Mouse (Mus musculus) thymus, adult 2 months (tissue): ENCODE data around the gene Erbb2. TPM values are rescaled to one million over a fixed set of nuclear protein-coding genes. Genes with fewer than 3 reads are reported as not detected.
"Not testable (repeated sequence)": the region's sequence is repeated elsewhere in the genome, so short reads cannot be mapped to it uniquely, and the experiment has no call there.

Experiments
- DNase-seq: peaks from one replicate; pipeline ENCODE4 v3.0.0; 2021
- H3K27ac ChIP-seq: fragments of 200-500 bp; 2 replicates; pipeline ENCODE4 v1.5.1; 2012; ENCODE audit warnings: low read length, control low read depth; ENCODE audit not compliant: control insufficient read depth, insufficient read depth
- H3K27me3 ChIP-seq: fragments of 200-500 bp; 2 replicates; pipeline ENCODE4 v1.6.1; 2012; ENCODE audit warnings: mild to moderate bottlenecking, low read length, moderate library complexity, mixed read lengths; ENCODE audit not compliant: control insufficient read depth, insufficient read depth
- H3K36me3 ChIP-seq: fragments of 200-500 bp; 2 replicates; pipeline ENCODE4 v1.6.1; 2012; ENCODE audit warnings: mild to moderate bottlenecking, low read length, moderate library complexity; ENCODE audit not compliant: control insufficient read depth, insufficient read depth
- H3K4me1 ChIP-seq: fragments of 200-500 bp; replicated peaks from 2 replicates; pipeline ENCODE4 v1.6.1; 2012; ENCODE audit warnings: low read length; ENCODE audit not compliant: control insufficient read depth, insufficient read depth
- H3K4me3 ChIP-seq: fragments of 200-500 bp; 2 replicates; pipeline ENCODE4 v1.5.1; 2012; ENCODE audit warnings: mild to moderate bottlenecking, low read length, control low read depth, moderate library complexity; ENCODE audit not compliant: control insufficient read depth, insufficient read depth
- CTCF ChIP-seq: fragments of 200-500 bp; IDR thresholded peaks from 2 replicates; pipeline ENCODE4 v1.5.1; 2012; ENCODE audit warnings: mild to moderate bottlenecking, control low read depth, low read length, moderate library complexity, borderline replicate concordance; ENCODE audit not compliant: control insufficient read depth, poor library complexity, insufficient read depth; ENCODE audit errors: extremely low read depth
- POLR2A ChIP-seq: fragments of 200-500 bp; IDR thresholded peaks from 2 replicates; pipeline ENCODE4 v1.6.1; 2012; ENCODE audit warnings: mild to moderate bottlenecking, low read length, control low read depth, moderate library complexity; ENCODE audit not compliant: control insufficient read depth, poor library complexity, insufficient read depth; ENCODE audit errors: extremely low read depth
- WGBS: fragments of 180-500 bp; shearing (Covaris S2); methylation state at CpG from one replicate; pipeline ENCODE4 v1.1.7; 2018; 5-methylcytosine and 5-hydroxymethylcytosine counted together
- polyA plus RNA-seq: library from polyadenylated mRNA; depleted of rRNA; stranded (reverse); fragments of >200 nt; gene quantifications from 2 replicates; pipeline ENCODE4 v1.2.3, GENCODE M21; 2012

Erbb2 gene
- polyA plus RNA-seq, 1 experiment, result 6.6 TPM

GRCm38 (mm10) chr11:98377787-98378186 lies 34.5 kb upstream of the Erbb2 start:
- Histone ChIP-seq H3K27ac (no peak overlapping the region), H3K4me3 (no peak overlapping the region), H3K36me3 (peaks cover 66% of the 10 kb centered on the region), H3K27me3 (no peaks in the 10 kb centered on the region), H3K4me1 (no peaks in the 10 kb centered on the region)
- 96% methylated on average over 11 of the region's 11 CpGs for WGBS
- DNase-seq, result no peak
- TF ChIP-seq CTCF, result no peak
- no peak for TF ChIP-seq POLR2A

DNA sequence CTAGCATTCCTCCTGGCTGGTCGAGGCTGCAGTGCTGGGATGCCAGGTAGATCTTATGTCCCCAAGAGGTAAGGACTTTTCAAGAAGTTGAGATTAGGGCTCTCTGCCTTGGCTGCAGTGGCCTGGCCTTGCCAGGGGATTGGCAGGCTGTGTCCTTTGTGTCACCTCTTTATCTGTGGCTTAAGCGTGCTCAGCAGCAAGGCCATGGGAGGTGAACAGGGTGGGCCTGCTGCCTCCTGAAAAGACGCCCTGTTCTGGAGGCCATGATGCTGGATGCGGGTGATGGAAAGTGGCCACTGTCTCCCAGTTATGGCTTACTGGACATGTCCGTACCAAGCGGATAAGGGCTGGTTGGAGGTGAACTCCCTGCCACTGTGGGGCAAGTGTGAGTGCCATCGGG lies 32.9 kb upstream of the Erbb2 start:
- DNase-seq, result no peak
- WGBS, result 93% methylated on average over 7 of the region's 7 CpGs
- no peaks in the 10 kb centered on the region for H3K4me1 ChIP-seq
- no peaks in the 10 kb centered on the region for H3K27me3 ChIP-seq
- no peak for TF ChIP-seq CTCF
- TF ChIP-seq POLR2A, result no peak
- peaks cover 61% of the 10 kb centered on the region for H3K36me3 ChIP-seq
- no peak overlapping the region for H3K27ac ChIP-seq
- no peak overlapping the region for H3K4me3 ChIP-seq

DNA sequence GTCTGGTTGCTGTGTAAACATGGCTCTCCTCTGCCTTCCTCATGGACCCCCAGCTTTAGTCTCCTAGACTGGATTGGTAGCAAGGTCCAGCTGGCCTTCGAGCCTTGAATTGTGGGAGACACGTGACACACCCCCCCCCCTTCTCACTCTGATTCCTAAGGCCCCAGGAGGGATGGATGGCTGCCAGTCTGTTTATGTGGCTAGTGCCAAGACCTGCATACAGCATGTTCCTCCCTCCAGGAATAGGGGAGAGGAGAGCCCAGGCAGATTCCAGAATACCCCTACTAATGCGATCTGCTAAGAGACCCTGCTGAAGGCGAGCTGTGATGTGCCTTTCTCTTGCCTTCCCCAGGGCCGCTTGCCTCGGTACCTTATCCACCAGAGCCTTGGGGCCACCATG lies 32.2 kb upstream of the Erbb2 start:
- Histone ChIP-seq H3K4me3 (no peak overlapping the region), H3K36me3 (peaks cover 53% of the 10 kb centered on the region), H3K27me3 (no peaks in the 10 kb centered on the region), H3K27ac (no peak overlapping the region), H3K4me1 (no peaks in the 10 kb centered on the region)
- TF ChIP-seq POLR2A, result no peak
- no peak for TF ChIP-seq CTCF
- DNase-seq, result no peak
- WGBS, result 97% methylated on average over 6 of the region's 6 CpGs

GRCm38 (mm10) chr11:98381651-98382050 lies 30.6 kb upstream of the Erbb2 start:
- DNase-seq, result no peak
- peaks cover 3% of the 10 kb centered on the region; the same call in 1 of the 2 replicates for H3K4me1 ChIP-seq
- H3K36me3 ChIP-seq, result peaks cover 38% of the 10 kb centered on the region
- no peak overlapping the region for H3K27ac ChIP-seq
- H3K27me3 ChIP-seq, result no peaks in the 10 kb centered on the region
- H3K4me3 ChIP-seq, result no peak overlapping the region
- WGBS, result 94% methylated on average over 2 of the region's 2 CpGs
- TF ChIP-seq CTCF (no peak), POLR2A (no peak)

- H3K27ac ChIP-seq, H3K4me1 ChIP-seq: not testable (repeated sequence)
- 85% methylated on average over 2 of the region's 2 CpGs for WGBS
Measured at GRCm38 (mm10) chr11:98382405-98382804, 29.9 kb upstream of the Erbb2 start.

DNA sequence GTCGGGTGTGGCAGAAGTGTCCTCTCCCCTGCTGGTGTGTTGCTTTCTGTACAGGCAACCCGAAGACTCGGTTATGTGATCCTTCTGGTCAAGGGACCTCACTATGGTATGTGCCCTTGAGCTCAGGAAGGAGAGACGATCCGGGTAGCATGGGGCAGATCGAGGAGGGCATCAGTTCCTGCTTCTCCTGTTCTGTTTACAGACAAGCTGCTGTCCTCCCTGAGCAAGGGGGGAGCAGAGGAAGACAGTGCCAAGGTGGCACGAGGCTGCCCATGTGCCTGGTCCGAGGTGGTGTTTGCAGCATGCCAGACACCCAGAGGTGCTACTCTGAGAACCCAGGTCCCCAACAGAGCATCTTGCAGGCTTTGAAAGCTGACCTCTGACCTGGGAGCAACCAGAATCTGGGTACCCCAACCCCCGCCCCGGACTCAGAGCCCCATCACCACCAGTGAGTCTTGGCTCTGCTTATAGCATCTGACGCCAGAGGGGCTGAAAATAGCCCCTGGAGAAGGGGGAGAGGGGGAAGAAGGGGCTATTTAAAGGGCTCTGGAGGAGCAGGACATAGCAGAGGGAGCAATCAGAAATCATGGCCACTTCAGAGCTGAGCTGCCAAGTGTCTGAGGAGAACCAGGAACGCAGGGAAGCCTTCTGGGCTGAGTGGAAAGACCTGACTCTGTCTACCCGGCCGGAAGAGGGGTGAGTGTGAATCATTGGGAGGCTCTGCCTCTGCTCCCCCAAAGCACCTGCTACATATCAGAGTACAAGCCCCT lies 28.8 kb upstream of the Erbb2 start, which contains the start of gene Tcap:
TSS of gene Tcap (plus strand) at position 551 of the 770 bp plus-strand sequence.
- no peaks in the 10 kb centered on the region for H3K27me3 ChIP-seq
- peaks cover 3% of the 10 kb centered on the region; the same call in 1 of the 2 replicates for H3K4me1 ChIP-seq
- TF ChIP-seq POLR2A (no peak), CTCF (no peak)
- DNase-seq, result no peak
- 80% methylated on average over 14 of the region's 14 CpGs for WGBS
- peaks cover 20% of the 10 kb centered on the region for H3K36me3 ChIP-seq
- no peak within 1 kb of the TSS for H3K4me3 ChIP-seq
- no peak within 1 kb of the TSS for H3K27ac ChIP-seq

More at GRCm38 (mm10) chr11:98382405-98382804, 29.9 kb upstream of the Erbb2 start:
- H3K27me3 ChIP-seq, DNase-seq, H3K4me3 ChIP-seq: not testable (repeated sequence)
- peaks cover 31% of the 10 kb centered on the region for H3K36me3 ChIP-seq
